Mouse (Mus musculus) splenic B cell, adult 2 months (primary cell): ENCODE results near the gene Pgm2.

Experiments
- DNase-seq: peaks from one replicate; pipeline ENCODE4 v3.0.0-alpha.2; 2011; ENCODE audit warnings: low read depth, low spot score
- H3K27me3 ChIP-seq: 2 replicates; pipeline ENCODE4 v1.6.1; 2012; ENCODE audit warnings: mild to moderate bottlenecking, low read length, moderate library complexity, mixed read lengths; ENCODE audit not compliant: control insufficient read depth, poor library complexity, insufficient read depth, severe bottlenecking
- H3K36me3 ChIP-seq: 2 replicates; pipeline ENCODE4 v1.6.1; 2012; ENCODE audit warnings: mild to moderate bottlenecking, low read length, moderate library complexity, mixed read lengths; ENCODE audit not compliant: control insufficient read depth, poor library complexity, insufficient read depth, severe bottlenecking

Gene Pgm2

DNA sequence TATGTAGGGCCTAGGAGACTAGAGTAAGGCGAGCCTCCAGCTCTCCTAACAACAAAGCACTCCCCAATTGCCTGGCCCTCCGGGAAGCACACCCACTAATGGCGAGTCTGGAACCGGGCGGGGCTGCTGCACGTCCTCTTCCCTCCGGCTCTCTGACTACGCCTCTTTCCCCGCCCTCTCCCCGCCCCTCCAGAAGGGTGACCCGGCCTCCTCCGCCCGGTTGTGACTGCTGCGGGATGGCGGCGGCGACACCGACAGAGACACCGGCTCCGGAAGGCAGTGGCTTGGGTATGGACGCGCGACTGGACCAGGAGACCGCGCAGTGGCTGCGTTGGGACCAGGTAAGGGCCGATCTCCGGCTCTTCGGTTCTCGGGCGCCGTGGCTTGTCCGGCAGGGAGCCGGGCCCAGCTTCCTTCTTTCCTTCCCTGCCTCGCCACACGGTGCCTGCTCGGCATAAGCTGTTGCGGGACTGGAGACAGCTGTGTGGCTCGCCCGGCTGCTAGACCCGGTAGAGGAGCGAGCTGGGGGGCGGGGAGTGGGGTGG, at the start of gene Pgm2:
Pgm2 (plus strand) TSS at position 203 of the 545 bp plus-strand sequence.
- Histone ChIP-seq H3K36me3 (no peaks in the 10 kb centered on the region), H3K27me3 (no peaks in the 10 kb centered on the region)
- peak; percentile 87 for DNase-seq

DNA sequence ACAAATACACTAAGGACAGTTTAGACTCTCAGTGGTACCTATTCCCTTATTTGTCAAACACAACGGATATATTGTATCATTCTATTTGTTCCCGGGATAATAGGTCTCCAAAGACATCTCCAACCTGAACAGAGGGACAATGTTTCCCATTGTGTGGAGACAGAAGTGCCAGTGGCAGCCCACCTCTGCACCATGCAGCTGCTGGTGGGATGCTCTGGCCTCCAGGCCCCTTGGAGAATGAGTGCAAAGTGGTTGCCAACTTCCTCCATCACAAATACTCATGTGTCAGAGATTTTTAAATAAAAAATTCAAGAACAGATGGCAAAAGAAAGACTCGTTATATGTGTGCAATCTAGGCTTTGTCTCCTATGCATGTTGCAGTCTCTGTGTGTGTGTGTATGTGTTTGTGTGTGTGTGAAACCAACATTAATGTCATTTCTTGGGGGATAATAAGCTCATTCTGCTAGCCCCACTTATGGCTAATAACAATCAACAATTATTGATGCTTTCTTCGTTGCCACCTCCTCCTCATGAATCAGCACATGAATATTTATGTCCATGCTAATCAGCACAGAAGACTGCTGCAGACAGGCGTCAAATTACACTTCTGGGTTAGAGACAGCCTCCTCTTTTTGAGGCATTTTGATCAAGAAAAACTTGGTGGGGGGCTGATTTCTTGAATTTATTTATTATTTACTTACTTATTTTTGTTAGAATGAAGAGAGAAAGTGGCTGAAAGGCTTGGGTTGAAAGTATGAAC, 48.9 kb upstream of the Pgm2 start:
- no peaks in the 10 kb centered on the region for H3K36me3 ChIP-seq
- no peak for DNase-seq
- H3K27me3 ChIP-seq: no peaks in the 10 kb centered on the region

DNA sequence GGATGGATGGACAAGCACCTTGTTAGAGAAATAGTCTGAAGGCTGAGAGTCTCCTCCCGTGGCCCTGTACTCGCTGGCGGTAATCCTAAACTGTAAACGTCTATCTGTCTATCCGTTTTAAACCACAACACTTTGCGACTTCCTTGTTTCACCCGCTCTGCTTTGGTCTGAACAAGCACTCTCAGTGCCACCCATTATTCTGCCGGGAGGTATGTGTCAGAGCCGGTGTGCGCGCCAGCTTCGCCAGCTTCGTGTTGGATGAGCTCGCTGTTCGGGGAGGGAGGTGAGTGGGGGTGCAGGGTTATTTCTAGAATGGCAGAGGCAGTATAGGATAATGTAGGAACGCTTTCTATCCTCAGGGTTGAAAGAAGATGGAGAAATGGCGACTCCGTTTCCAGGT, 48.0 kb upstream of the Pgm2 start:
- peak; percentile 69 for DNase-seq
- H3K36me3 ChIP-seq: no peaks in the 10 kb centered on the region
- no peaks in the 10 kb centered on the region for H3K27me3 ChIP-seq

DNA sequence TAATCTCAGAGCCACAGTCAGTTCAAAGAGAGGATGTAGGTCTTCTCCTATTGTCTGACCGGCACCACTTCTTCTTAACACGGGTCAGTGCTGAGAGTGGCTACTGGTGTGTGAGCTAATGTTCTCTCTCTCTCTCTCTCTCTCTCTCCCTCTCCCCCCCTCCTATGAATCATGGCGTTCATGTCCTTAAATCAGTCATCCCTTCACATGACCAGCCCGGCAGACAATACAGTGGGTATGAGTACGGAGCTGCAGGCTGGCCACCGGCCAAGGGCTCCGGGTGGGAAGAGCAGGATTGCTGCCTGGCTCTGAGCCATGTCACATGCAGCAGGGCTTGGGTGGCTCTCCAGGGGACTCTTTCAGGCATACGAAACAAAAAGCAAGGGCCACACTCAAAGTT, 47.2 kb upstream of the Pgm2 start:
- Histone ChIP-seq H3K36me3 (no peaks in the 10 kb centered on the region), H3K27me3 (no peaks in the 10 kb centered on the region)
- DNase-seq: peak; percentile 29

DNA sequence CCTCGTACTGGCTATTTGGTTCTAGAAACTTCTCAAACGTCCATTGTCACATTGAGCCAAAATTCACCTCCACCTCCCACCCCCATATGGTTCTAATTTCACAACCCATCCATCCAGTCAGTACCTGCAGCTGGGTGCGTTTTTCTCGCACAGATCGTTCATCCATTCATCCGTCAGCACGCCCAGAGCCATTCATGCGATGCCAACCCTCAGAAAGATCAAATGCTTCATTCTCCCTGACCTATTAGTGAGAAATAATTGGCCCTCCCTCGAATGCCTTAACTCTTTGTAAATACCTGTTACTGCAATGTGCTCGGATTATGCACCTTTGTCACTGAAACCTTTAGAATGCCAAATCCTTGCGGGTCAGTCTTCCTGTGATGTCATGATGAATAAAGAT, 45.8 kb upstream of the Pgm2 start:
- Histone ChIP-seq H3K36me3 (no peaks in the 10 kb centered on the region), H3K27me3 (no peaks in the 10 kb centered on the region)
- no peak for DNase-seq

DNA sequence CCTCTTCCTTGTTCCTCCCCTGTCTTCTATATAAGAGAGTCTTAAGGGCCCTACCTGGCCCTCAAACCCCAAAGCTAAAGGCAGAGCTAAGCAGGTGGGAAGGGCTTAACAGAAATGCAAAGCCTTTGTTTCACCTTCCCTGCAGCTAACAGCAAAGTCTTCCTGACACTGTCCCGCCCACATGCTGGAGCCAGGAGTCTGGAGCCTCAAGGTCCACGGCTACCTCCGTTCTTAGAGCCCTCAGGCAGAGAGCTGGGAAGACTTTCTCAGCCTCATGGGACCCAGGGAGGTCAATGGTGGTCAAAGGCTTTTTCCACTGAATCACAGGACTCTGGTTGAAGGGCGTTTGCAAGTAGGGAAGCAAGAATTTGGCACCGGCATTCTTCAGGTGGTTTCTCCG, 44.8 kb upstream of the Pgm2 start:
- DNase-seq: no peak
- Histone ChIP-seq H3K27me3 (no peaks in the 10 kb centered on the region), H3K36me3 (no peaks in the 10 kb centered on the region)

DNA sequence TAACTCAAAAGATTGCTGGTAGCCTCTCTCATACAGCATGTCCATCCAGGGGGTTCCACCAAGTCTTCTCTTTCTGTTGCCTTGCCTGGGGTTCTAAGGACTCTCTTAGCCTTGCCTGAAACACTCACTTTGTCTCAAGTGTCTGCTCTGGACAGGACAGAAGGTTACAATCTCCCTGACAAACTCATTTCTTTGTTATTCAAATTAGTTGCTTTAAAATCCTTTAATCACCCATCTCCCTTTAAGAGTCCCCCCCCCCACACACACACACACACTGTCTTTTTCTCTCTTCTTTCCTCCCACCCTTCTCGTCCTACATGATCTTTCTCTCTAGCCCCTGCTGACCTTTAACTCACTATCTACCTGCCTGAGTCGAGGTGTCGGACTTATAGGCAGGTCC, 44.1 kb upstream of the Pgm2 start:
- H3K27me3 ChIP-seq: no peaks in the 10 kb centered on the region
- H3K36me3 ChIP-seq: no peaks in the 10 kb centered on the region
- no peak for DNase-seq

DNA sequence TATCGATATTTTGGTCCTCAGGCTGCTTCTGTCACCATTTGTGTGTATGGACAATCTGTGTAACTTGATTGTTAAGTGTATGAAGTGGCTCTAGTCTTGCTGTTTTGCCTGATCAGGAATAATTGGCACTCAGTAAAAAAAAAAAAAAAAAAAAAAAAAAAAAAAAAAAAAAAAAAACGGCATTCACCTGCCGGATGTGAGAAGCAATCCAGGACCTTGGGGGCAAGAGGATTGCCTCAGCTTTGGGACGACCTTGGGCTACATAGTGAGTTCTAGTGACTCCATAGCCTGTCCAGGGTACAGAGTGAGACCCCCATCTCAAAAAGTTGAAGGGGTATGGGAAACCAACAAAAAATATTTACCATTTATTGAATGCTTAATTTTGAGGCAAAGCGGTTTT, 43.5 kb upstream of the Pgm2 start:
- no peak for DNase-seq
- Histone ChIP-seq H3K36me3 (no peaks in the 10 kb centered on the region), H3K27me3 (no peaks in the 10 kb centered on the region)

DNA sequence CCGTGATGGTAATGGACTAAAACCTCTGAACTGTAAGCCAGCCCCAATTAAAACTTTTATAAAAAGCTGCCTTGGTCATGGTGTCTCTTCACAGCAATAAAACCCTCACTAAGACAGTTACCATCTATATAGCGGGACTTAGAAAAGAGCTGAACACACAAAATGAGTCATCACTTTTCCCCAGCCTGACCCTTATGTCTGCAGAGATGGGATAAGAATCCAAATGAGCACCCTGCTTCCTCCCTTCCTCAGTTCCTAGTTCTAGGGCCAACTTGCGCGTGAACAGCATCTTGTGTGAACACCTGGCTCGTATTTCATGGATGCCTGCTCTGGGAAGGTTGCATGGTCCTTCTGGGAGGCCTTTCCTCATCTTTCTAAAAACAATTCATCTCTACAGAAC, 39.7 kb upstream of the Pgm2 start:
- Histone ChIP-seq H3K27me3 (no peaks in the 10 kb centered on the region), H3K36me3 (no peaks in the 10 kb centered on the region)
- no peak for DNase-seq

DNA sequence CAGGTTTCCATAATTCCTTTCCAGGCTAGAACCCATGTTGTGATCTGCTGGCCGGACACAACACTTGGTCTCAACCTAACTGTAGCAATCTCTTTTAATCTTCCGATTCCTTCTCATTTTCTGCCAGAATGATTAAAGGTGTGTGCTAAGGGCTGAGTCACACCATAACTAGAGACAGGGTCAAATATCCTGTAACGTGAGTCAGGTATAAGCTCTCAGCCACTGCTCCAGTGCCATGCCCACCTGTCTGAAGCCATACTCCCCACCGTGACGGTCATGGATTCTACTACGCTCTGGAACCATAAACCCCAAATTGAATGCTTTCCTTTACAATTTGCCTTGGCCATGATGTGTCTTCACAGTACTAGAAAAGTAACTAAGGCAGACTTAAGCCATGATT, 36.5 kb upstream of the Pgm2 start:
- Histone ChIP-seq H3K36me3 (no peaks in the 10 kb centered on the region), H3K27me3 (no peaks in the 10 kb centered on the region)
- DNase-seq: no peak

DNA sequence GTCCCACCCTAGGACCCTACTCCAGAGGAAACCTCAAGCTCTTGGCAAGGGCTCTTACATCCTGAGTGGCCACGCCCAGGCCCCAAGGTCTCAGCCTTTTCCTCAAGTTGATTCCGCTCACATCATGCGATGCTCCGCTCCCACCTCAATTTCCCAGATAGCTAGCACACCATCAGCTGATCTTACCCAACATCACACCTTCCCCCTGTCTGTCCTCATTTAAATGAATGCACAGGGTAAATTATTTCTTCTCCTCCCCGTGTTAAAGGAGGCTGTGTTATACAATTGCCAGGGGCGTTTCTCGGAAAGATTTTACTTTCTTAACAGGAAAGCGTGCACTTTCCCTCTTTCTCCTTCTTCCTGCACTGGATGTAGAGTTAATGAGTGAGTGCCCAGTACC, 31.9 kb upstream of the Pgm2 start:
- H3K36me3 ChIP-seq: no peaks in the 10 kb centered on the region
- no peaks in the 10 kb centered on the region for H3K27me3 ChIP-seq
- no peak for DNase-seq

DNA sequence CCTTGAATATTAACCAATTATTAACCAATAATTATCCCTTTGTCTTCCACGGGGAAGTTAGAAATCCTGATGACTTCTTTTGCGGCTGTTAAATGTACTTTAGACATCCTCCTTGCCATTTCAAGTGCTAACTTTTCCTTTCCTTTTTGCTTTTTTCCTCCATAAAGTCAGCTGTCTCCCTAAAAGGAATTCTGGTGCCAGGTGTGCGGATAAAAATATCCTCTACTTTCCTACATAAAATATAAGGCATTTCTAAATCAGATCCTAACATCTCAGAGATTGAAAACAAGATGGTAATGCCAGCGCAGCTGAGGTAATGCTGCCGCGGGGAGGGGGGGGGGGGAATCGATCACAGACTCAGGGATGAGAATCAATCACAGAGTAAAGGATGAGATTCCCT, 31.1 kb upstream of the Pgm2 start:
- no peak for DNase-seq
- H3K27me3 ChIP-seq: no peaks in the 10 kb centered on the region

DNA sequence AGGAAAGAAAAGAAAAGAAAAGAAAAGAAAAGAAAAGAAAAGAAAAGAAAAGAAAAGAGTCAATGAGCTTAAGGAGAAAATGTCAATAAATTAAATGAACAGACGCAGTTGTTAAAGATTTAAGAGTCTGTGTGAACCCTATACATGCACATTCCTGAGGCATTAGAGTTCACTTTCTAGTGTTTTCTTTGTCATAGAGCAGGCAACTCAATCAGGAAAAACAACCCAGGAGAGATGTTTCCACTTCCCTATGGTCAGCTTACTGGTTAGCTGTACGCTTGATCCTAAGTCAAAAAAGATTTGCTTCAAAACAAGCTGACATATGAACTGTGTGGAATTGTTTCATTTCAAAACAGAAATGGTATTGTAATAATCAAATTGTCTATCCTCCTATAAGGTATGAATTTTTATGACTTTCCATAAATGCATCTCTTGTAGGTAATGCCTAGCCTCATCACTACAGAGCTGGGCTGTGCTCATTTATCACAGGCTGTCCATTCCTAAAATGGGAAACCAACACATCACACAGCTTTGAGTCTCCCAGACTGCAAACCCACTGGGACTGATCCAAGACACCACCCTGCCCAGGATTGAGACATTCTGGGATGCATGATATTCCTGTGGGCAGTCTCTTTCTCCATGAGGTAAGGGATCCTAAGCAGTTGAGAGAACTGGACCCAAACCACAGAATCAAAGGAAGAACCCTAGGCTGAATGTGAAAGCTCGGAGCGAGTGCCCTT, 29.7 kb upstream of the Pgm2 start:
- DNase-seq: no peak
- Histone ChIP-seq H3K27me3 (no peaks in the 10 kb centered on the region), H3K36me3 (no peaks in the 10 kb centered on the region)

More for the DNA sequence above, 31.1 kb upstream of the Pgm2 start:
- H3K36me3 ChIP-seq: no peaks in the 10 kb centered on the region

DNA sequence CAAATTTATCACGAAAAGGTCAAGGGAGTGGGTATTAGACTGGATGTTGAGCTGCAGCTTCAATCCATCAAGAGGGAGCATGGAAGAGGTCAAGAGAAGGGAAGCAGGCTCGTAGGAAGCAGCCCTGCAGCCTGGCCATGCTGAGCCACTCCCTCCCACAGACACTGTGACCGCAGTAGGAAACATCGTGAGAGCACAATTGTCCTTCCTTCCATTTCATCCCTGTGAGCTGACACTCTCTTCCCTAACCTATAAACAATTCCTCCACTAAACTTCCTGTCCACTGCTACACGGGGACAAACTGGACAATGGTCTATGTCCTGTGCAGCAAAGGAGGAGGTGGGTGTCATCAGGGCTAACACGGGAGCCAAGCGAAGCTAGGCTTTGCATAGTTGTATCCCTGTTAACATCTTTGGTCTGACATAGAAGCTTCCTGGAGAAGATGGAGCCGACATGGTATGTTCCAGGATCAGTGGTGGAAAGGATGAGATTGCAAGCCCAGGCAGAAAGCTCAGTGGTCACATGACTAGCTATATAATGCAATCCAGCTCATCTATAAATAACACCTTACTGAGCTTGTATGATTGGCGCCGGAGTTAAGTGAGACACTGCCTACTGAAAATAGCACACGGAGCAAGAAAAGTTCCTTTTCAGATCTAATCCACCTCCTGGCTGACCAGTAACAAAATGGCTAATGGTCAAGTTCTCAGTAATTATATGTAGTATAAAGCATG, 29.0 kb upstream of the Pgm2 start:
- Histone ChIP-seq H3K27me3 (no peaks in the 10 kb centered on the region), H3K36me3 (no peaks in the 10 kb centered on the region)
- no peak for DNase-seq

DNA sequence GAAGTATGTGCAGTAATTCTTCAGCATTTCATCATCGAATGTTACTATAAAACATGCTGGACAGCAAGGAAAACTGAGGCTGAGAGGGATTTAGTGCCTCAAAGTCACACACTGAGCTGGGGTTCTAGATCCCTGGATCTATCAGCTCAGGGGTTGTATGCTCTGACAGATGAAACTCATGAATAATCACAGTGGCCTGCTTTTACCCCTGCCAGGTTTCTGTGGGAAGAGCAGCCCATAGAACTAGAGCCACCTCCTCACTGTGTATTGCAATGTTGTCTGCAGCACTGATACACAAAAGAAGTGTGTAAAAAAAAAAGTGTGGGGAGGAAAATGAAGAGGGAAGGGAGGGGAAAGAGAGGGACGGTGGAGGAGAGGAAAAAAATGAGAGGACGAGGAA, 28.3 kb upstream of the Pgm2 start:
- no peaks in the 10 kb centered on the region for H3K27me3 ChIP-seq
- no peaks in the 10 kb centered on the region for H3K36me3 ChIP-seq
- no peak for DNase-seq
